Mouse (Mus musculus): ENCODE data around the gene Pacrg. TPM values are rescaled to one million over a fixed set of nuclear protein-coding genes. Genes with fewer than 3 reads are reported as not detected.

Pacrg gene
- total RNA-seq (2012; rRNA removed) (not detected in 2 replicates), total RNA-seq (2014; rRNA removed) (not detected in 2 replicates), polyA plus RNA-seq (2012; ENCODE audit: insufficient read length, low read depth) (0.44 TPM in 1 of 2 replicates, not detected in the other)

DNA sequence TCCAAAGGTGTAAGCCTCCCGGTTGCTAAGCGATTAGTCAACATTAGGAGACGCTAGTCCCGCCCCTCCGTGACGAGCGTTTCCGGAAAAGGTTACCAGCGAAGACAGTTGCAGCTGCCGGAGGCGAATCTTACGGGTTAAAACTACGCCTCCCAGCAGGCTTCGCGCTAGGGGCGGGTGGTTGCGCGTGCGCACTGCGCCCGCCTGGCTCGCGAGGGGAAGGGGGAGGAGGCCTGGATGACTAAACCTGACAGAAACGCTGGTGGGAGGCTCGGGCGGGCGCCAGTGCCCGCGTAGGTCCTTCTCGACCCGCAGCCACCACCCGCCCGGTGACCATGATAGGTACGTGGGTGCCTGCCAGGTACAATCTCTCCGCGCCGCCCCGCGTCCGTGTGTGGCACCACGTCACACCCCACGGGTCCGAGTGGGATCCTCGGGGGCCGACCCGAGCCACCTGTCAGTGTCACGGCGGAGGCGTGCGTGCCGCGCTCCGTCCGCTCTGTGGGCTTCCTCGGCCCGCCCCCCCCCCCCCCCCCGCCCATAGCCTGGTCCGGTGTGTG, at the start of gene Pacrg, which contains the start of gene Prkn:
Pacrg (minus strand) TSS at position 164 of the 560 bp plus-strand sequence.
Prkn (plus strand) TSS at position 237 of the 560 bp plus-strand sequence.
- Histone ChIP-seq H3K27me3 (replicated peaks) (no peaks in the 10 kb centered on the region), H3K9me3 (replicated peaks; ENCODE audit: low read length) (no peaks in the 10 kb centered on the region), H3K79me2 (replicated peaks; ENCODE audit: control insufficient read depth, extremely low read depth, insufficient read depth, poor library complexity, severe bottlenecking) (no peaks in the 10 kb centered on the region), H3K36me3 (replicated peaks in 1 of 2; ENCODE audit: control insufficient read depth in 1 of 2, insufficient read depth in 1 of 2, low read length in 1 of 2) (no peaks in the 10 kb centered on the region), H3K4me3 (replicated peaks in 1 of 3; ENCODE audit: low read depth in 2 of 3, low read length in 2 of 3, poor library complexity in 1 of 3) (peak within 1 kb of the TSS; percentile 25 to 84 (median 63)), H3K4me1 (ENCODE audit: control insufficient read depth in 1 of 2, insufficient read depth in 2 of 2) (no peaks in the 10 kb centered on the region; a peak in 1 of 4 replicates), H3K4me2 (ENCODE audit: insufficient read depth, low read depth, poor library complexity, severe bottlenecking) (peak within 1 kb of the TSS; percentile 39; the same call in 1 of the 2 replicates), H3K9ac (ENCODE audit: insufficient read depth, low read depth) (peak within 1 kb of the TSS; percentile 54), H3K27ac (ENCODE audit: insufficient read depth, low read depth) (no peak within 1 kb of the TSS; the same call in 1 of the 2 replicates)
- TF ChIP-seq ELF1 (IDR thresholded peaks at IDR 0.05; ENCODE audit: low read depth, low read length) (peak; percentile 78), RCOR1 (conservative IDR thresholded peaks at IDR 0.05; ENCODE audit: low read depth, low read length) (no peak), CHD2 (IDR thresholded peaks at IDR 0.05; ENCODE audit: low read length) (0 out of 2 replicates have a peak, but pooled peaks have one; percentile 30), ETS1 (conservative IDR thresholded peaks at IDR 0.05; ENCODE audit: low read depth, low read length) (0 out of 2 replicates have a peak, but pooled peaks have one; percentile 10), SIN3A (IDR thresholded peaks at IDR 0.05; ENCODE audit: low read length) (0 out of 2 replicates have a peak, but pooled peaks have one; percentile 47), KAT2A (IDR thresholded peaks at IDR 0.05; ENCODE audit: insufficient replicate concordance, low read length) (peak; percentile 80; the same call in 1 of the 2 replicates), NRF1 (IDR thresholded peaks at IDR 0.05; ENCODE audit: low read depth, low read length) (peak; percentile 93), POLR2A (IDR thresholded peaks at IDR 0.05; ENCODE audit: low read depth, low read length) (peak; percentile 41; the same call in 1 of the 2 replicates), MXI1 (IDR thresholded peaks at IDR 0.05; ENCODE audit: low read depth, low read length) (0 out of 2 replicates have a peak, but pooled peaks have one; percentile 50), PAX5 (IDR thresholded peaks at IDR 0.05; ENCODE audit: low read length) (no peak), HCFC1 (IDR thresholded peaks at IDR 0.05; ENCODE audit: low read depth, low read length) (peak; percentile 94), JUN (IDR thresholded peaks at IDR 0.05; ENCODE audit: insufficient read depth, low read depth, low read length) (no peak), IRF4 (IDR thresholded peaks at IDR 0.05; ENCODE audit: low read depth, low read length) (no peak)
- in situ Hi-C loops (cut with MboI; ENCODE audit: low pct_ligation_motif_present, low pct_unique_long_range_greater_than_20kb, low sequenced_read_pairs) = no loop called here
- DNase-seq (ENCODE audit: extremely low read depth) = peak; percentile 89
- dilution Hi-C loops (cut with MboI; ENCODE audit: extremely low pct_ligation_motif_present, extremely low pct_unique_long_range_greater_than_20kb, low sequenced_read_pairs) = no loop called here

DNA sequence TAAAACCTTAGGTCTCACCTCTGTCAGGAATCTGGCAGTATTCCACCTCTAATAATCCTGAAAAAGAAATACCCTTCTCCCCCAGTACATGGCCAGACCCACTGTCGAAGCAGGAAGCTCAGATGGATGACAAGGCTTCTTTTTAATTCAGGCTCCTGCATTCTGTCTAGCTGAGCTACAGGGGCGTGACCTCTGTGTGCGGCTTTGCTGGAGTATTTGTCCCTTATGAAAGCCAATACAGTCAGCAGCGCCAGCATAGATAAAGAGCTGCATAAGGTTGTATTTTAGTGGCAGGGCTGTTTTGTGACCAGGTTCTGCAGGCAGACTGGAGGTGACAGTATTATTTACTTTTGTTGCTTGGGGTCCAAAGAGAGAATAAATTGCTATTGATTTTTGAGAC, 47.8 kb upstream of the Pacrg start:
- no peaks in the 10 kb centered on the region for H3K9me3 ChIP-seq (replicated peaks; ENCODE audit: low read length)
- no peaks in the 10 kb centered on the region for H3K27me3 ChIP-seq (replicated peaks)
- no peak overlapping the region for H3K9ac ChIP-seq (ENCODE audit: insufficient read depth, low read depth)
- in situ Hi-C loops (cut with MboI; ENCODE audit: low pct_ligation_motif_present, low pct_unique_long_range_greater_than_20kb, low sequenced_read_pairs) (no loop called here), dilution Hi-C loops (cut with MboI; ENCODE audit: extremely low pct_ligation_motif_present, extremely low pct_unique_long_range_greater_than_20kb, low sequenced_read_pairs) (no loop called here)
- no peak overlapping the region for H3K4me2 ChIP-seq (ENCODE audit: insufficient read depth, low read depth, poor library complexity, severe bottlenecking)
- TF ChIP-seq EP300 (IDR thresholded peaks at IDR 0.05; ENCODE audit: low read length) (no peak), TBP (conservative IDR thresholded peaks at IDR 0.05; ENCODE audit: low read depth, low read length) (no peak), CHD1 (IDR thresholded peaks at IDR 0.05; ENCODE audit: low read depth, low read length) (no peak), ZMIZ1 (IDR thresholded peaks at IDR 0.05; ENCODE audit: low read depth, low read length) (no peak), GABPA (IDR thresholded peaks at IDR 0.05; ENCODE audit: insufficient replicate concordance, low read depth, low read length) (no peak), USF2 (conservative IDR thresholded peaks at IDR 0.05; ENCODE audit: low read depth, low read length) (no peak), CHD2 (IDR thresholded peaks at IDR 0.05; ENCODE audit: low read length) (no peak), RCOR1 (conservative IDR thresholded peaks at IDR 0.05; ENCODE audit: low read depth, low read length) (no peak), NELFE (IDR thresholded peaks at IDR 0.05; ENCODE audit: low read depth, low read length) (no peak), POLR2AphosphoS2 (IDR thresholded peaks at IDR 0.05; ENCODE audit: low read depth, low read length) (no peak), NRF1 (IDR thresholded peaks at IDR 0.05; ENCODE audit: low read depth, low read length) (no peak), JUN (IDR thresholded peaks at IDR 0.05; ENCODE audit: insufficient read depth, low read depth, low read length) (no peak), BHLHE40 (IDR thresholded peaks at IDR 0.05; ENCODE audit: low read depth, low read length) (no peak), E2F4 (IDR thresholded peaks at IDR 0.05; ENCODE audit: insufficient replicate concordance, low read depth, low read length) (no peak), MAFK (IDR thresholded peaks at IDR 0.05; ENCODE audit: insufficient replicate concordance, low read length) (no peak), MYC (IDR thresholded peaks at IDR 0.05; ENCODE audit: low read depth, low read length) (no peak), ELF1 (IDR thresholded peaks at IDR 0.05; ENCODE audit: low read depth, low read length) (no peak)
- H3K4me1 ChIP-seq (ENCODE audit: control insufficient read depth in 1 of 2, insufficient read depth in 2 of 2) = no peaks in the 10 kb centered on the region
- no peaks in the 10 kb centered on the region for H3K36me3 ChIP-seq (replicated peaks in 1 of 2; ENCODE audit: control insufficient read depth in 1 of 2, insufficient read depth in 1 of 2, low read length in 1 of 2)
- no peak overlapping the region for H3K27ac ChIP-seq (ENCODE audit: insufficient read depth, low read depth)
- H3K79me2 ChIP-seq (replicated peaks; ENCODE audit: control insufficient read depth, extremely low read depth, insufficient read depth, poor library complexity, severe bottlenecking) = no peaks in the 10 kb centered on the region
- no peak for DNase-seq (ENCODE audit: extremely low read depth)
- H3K4me3 ChIP-seq (replicated peaks in 1 of 3; ENCODE audit: low read depth in 2 of 3, low read length in 2 of 3, poor library complexity in 1 of 3) = no peak overlapping the region
